Mouse (Mus musculus) B cell, adult 2 months (primary cell): ENCODE data around the gene Mycbpap.

Experiments used
- DNase-seq, 2 experiments: peaks; one replicate each; pipeline ENCODE4 v3.0.0; 2022

Mycbpap gene

GRCm38 (mm10) chr11:94528879-94529278 lies 7.3 kb upstream of the Mycbpap start:
- no peak for DNase-seq

DNA sequence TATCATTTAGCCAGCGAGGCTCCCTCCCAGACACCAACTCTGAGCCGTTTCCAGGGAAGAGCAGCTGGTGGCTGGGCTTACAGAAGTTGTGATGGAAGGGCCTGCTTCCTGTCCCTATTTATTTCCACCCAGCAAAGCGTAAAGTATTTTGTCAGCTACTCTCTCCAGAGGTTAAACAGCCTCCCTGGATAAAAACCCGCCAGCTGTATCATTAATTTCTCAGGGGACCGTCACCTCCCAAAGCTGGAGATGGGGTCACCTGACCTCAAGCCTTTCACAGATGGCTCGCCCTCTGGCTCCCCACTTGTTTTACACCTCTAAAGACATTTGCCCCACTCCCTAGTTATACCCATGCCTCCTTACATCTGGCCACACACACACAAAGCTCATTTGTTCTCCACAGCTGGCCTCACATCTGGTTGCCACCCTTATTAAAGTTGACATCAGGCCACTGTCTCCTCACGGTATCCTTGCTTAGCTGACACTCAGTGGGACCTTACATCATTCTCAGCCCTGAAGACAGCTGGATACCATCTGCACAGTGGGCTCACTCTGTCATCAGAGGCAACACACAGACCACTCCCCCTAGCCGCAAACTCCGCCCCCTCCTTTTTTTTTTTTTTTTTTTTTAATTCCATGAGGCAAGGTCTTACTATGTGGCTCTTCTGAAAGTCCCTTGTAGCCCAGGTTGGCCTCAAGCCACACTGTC lies 4.8 kb upstream of the Mycbpap start:
- DNase-seq = no peak

DNA sequence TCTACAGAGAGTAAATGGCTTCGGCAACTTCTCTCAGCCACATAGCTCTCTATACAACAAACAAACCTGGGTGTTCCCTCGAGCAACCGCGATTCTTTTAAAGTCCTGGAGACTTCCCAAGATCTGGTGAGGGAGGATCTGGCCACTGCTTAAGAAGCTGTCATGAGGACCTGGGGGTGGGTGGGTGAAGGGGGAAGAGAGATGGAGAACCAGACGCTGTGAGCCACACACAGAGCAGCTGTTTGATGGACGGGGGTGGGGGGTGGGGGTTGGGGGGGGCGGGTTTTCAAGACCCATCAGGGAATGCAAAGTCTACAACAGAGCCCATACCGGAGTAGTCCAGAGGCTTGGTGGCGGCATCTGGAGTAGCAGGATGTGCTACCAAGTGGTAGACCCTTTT lies 8.1 kb downstream of the Mycbpap start:
- DNase-seq = no peak

DNA sequence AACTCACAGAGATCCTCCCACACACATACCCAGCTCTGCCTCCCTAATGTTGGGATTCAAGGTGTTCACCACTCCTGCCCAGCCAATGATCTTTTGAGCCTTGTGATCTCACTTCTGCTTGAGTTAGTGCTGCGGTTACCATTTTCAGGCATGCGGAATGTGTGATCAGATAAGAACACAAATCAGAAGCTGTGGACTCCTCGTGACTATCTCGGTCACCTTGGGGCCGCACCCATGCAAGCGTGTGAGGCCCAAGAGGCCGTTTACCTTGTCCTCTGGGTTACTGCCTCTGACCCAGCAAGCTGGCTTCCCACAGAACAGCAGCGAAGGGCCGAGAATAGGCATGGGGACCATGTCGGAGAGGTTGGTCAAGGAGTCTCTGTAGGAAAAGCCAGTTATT lies 12.6 kb downstream of the Mycbpap start:
- DNase-seq = no peak

GRCm38 (mm10) chr11:94501482-94501881 lies 20.1 kb downstream of the Mycbpap start:
- no peak for DNase-seq

DNA sequence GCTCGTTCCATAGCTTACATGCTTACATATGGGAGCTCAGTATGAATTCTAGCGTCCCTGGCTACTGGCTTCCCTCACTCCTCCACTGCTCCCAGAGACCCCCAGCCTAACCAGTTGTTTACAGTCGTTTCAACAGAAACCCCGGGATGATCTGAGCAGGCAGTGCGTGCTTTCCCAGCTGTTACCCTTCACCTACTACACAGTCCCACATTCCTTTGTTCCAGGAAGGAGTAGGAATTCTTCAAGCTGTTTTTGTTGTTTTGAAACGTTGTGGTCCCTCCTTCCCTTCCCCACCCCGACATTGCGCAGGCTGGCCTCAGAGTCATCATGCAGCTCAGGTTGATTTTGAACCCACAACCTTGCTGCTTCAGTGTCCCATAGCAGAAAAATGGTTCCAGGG lies 21.2 kb downstream of the Mycbpap start:
- DNase-seq = no peak

- DNase-seq = no peak
These were observed 21.8 kb downstream of the Mycbpap start, which contains the start of gene Epn3 for GRCm38 (mm10) chr11:94499661-94500152. TSS of gene Epn3 (minus strand) at chr11:94499974.

GRCm38 (mm10) chr11:94499035-94499434 lies 22.5 kb downstream of the Mycbpap start:
- no peak for DNase-seq

- no peak for DNase-seq
These were observed 23.2 kb downstream of the Mycbpap start for GRCm38 (mm10) chr11:94498093-94498996.

- no peak for DNase-seq
These were observed 26.1 kb downstream of the Mycbpap start for GRCm38 (mm10) chr11:94495415-94495814.

DNA sequence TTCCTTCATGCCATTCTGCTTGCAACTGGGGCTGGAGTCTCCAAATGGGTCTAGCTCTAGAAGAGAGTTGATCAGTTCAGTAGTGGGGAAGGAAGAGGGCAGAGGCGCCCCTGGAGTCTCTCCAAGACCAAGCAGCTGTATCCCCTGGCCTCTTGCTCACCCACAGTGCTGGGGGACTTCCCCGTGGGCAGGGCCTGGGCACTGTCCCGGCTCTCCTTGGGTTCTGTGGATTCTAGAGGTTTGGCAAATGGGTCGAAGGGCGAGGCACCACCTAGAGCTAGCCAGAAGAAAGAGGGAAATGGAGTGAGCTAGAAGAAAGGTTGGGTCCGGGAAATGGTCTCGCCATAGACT lies 29.8 kb downstream of the Mycbpap start:
- DNase-seq = no peak

DNA sequence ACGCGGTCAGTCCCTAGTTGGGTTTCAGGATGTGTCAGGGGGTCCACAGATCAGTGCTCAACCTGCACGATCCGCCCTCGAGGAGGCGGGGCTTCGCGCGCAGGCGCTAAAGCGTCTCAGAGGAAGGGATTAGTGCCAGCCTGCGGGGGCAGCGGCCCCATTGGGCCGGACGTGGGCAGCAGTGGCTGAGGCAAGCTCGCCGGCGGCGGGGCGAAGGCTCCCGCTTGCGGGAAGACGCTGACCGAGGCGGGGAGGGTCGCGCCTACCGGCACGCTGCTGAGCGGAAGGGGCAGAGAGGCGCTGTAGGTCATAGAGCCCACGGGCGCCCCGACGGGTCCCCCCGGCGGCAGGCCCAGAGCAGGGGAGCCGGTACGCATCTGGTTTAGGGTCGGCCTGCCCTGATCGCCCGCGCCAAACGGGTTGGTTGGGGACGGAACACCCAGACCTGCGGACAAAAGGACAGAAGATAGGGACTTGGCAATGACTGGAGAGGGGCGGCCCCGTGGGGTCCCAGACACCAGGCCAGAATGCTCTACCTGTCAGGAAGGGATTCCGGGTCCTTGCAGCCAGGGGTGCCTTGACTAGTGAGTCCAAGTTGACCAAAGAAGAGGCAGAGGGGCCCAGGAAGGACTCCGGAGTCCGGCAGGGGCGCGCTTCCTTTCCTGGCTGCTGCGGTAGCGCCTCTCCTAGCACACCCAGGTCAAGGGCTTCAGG lies 30.4 kb downstream of the Mycbpap start:
- peak in 1 of 2 experiments; percentile 13 for DNase-seq

- DNase-seq = no peak
These were observed 31.8 kb downstream of the Mycbpap start for GRCm38 (mm10) chr11:94489745-94490144.

- no peak for DNase-seq
These were observed 32.6 kb downstream of the Mycbpap start for GRCm38 (mm10) chr11:94488767-94489533.

- peak; percentile 68 to 70 for DNase-seq
These were observed 35.5 kb downstream of the Mycbpap start, which contains the start of gene Spata20 for GRCm38 (mm10) chr11:94486001-94486400. TSS of gene Spata20 (minus strand) at chr11:94486179.

DNA sequence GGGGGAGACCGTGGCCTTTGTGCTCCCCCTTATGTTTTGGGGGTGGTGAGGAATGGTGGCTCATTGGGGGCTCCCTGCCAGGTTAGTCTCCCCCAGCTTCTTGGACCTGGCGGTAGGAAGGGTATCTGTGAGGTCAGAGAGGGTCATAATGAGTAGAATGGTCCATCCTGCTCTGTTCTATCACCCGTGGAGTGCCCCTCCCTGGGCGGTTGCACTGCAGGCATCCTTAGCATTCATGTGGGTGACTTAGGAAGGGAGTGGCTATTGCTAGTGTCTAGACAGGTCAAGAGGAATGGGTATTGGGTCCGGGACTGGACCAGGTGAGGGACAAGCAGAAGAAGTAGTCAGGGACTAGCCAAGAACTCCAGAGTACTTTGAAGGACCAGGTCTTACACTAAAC lies 36.3 kb downstream of the Mycbpap start:
- DNase-seq = no peak

DNA sequence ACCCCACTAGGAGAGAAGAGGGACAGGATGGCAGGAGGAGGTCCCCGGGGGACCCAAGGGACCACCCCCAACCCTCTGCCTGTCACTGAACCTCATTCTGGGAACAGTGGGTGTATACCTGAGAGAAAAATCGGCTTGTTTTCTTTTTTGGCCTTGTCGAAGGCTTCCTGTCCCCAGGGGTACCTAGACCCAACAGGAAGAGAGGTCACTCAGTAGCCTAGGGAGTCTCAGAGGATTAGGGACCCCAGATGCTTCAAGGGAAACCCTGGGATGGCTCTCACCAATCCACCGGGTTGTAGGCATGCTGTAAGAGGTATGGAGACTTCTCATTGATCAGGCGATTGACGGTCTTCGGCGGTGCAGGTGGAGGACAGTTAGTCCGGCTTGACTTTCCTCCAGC lies 36.9 kb downstream of the Mycbpap start:
- DNase-seq = no peak

DNA sequence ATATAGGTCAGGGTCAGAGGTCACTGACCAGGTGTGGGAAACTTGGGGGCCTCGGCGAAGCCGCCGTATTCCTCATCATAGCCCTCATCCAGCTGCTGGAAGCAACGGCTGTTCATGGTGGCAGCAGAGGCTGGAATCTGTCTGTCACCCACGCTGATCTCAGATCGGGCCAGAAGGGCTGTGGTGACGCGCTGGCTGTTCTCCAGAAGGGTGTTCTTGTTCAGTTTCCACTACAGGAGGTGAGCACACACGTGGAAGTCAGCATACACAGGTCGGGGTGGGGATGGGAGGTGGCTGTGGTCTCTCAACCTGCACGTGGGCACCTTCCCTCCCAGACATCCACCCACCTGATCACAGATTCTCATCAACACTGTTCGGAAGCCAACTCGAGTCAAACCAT lies 37.6 kb downstream of the Mycbpap start:
- no peak for DNase-seq

- DNase-seq = no peak
These were observed 38.1 kb downstream of the Mycbpap start for GRCm38 (mm10) chr11:94483436-94483835.

DNA sequence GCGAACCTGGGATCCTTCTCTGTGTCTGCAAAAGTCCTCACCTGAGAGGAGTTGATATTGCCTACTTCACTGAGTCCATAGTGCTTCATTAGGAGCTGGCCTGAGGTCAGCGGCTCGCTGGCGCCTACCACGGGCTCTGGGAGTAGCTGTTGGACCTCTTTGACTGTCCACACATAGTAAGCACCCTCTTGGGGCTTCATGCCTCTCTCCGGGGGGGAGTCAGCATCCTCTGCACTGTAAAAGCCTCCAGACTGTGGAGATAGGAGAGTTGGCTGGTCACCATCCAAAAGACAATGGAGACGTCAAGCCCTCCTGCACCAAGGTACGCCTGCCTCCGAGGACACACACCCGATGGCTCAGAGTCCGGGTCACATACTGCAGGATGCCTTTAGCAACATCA lies 38.8 kb downstream of the Mycbpap start:
- DNase-seq = no peak

DNA sequence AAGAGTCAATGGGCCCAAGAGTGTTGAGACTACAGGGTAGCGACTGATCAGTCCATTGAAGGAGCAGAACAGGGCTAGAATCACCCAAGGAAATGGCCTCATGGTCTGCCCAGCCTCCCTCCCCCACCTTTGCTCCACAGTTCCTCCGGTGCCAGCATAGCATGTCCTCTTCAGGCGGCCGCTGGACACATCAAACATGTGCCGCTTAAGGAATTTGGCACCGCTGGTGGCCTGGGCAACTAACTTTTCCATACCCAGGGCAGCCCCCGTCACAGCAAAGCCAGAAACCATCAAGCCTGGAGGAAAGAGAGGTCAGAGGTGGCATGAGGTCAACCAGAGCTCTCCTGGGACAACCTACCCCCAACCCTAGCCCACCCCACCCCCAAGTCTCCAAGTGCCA lies 39.6 kb downstream of the Mycbpap start:
- no peak for DNase-seq

DNA sequence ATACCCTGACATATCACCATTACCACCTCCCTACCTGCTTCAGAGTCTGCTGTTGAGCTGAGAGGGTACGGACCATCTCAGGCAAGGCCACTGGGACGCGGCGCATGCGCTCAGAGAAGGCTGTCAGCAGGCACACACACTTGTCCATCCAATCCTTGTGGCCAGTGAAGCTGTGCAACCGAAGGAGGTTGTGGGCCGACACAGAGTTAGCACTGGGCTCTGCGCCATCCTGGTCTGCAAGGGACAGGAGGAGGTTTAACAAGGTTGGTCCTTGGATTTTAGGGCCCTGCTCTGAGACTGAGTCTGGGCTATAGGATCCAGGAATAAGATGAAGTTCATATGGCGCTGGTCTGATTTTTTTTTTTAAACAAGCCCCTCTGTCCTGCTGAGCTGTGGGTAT lies 41.2 kb downstream of the Mycbpap start:
- no peak for DNase-seq

- no peak for DNase-seq
These were observed 43.9 kb downstream of the Mycbpap start for GRCm38 (mm10) chr11:94477651-94478050.
